Mouse (Mus musculus): ENCODE data around the gene Ttyh1. TPM values are rescaled to one million over a fixed set of nuclear protein-coding genes. Genes with fewer than 3 reads are reported as not detected.

Gene Ttyh1
- polyA plus RNA-seq, 1 experiment from 2014 or later: 1.1 TPM

DNA sequence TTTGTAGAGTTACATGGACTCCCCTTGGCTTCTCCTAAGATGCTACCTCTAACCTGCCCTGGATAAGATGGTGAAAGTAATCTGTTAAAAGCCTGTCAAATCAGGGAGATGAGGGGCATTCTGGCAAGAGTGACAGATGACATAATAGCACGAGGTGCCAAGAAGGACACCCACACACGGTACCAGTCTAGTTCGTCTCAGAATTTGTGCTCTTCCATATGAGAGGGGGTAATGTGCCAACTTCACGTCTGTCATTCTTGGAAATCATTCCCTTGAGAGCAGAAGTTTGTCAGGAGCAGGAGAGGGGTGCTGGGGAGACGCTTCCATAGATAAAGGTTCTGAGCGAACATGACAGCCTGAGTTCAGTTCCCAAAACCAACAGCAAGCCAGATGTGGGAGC, 35.0 kb upstream of the Ttyh1 start:
- DNase-seq (ENCODE audit: low spot score): no peak
- no peak overlapping the region for H3K27ac ChIP-seq (ENCODE audit: low read length)
- no peak overlapping the region for H3K4me3 ChIP-seq (ENCODE audit: low read depth, low read length)
- no peaks in the 10 kb centered on the region for H3K4me1 ChIP-seq (ENCODE audit: insufficient read depth, low read depth, low read length)
- no peak overlapping the region for H3K9ac ChIP-seq (replicated peaks; ENCODE audit: low read depth)
- ATAC-seq: no peak
- H3K9me3 ChIP-seq (ENCODE audit: low read length): no peaks in the 10 kb centered on the region
- H3K27me3 ChIP-seq (replicated peaks; ENCODE audit: insufficient read depth, low read length): no peaks in the 10 kb centered on the region
- H3K4me2 ChIP-seq (replicated peaks; ENCODE audit: low read depth, low read length): no peak overlapping the region
- no peak for TF ChIP-seq EP300 (IDR thresholded peaks at IDR 0.05)
- WGBS: 65% methylated on average over 6 of the region's 6 CpGs
- no peaks in the 10 kb centered on the region for H3K36me3 ChIP-seq (ENCODE audit: insufficient read depth, low read length)

DNA sequence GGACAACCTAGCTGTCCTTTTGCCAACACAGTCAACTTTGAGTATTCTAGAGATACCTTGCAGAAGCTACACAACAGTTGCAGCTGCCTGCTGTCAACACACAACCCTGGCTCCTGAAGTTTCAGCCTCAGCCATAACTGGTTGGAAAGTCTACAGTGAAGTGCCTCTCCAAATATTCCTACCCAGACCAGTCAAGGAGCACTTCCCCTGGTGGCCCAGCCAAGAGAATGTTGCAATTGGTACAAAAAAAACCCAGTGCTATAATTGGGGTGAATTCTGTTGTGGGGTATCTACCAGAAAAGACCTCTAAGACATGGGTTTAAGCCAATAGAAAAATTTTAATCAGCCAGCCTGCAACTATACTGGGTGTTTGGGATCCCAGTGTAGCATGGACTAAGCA, 33.6 kb upstream of the Ttyh1 start:
- ATAC-seq (no peak), DNase-seq (ENCODE audit: low spot score) (no peak)
- no peak overlapping the region for H3K4me2 ChIP-seq (replicated peaks; ENCODE audit: low read depth, low read length)

DNA sequence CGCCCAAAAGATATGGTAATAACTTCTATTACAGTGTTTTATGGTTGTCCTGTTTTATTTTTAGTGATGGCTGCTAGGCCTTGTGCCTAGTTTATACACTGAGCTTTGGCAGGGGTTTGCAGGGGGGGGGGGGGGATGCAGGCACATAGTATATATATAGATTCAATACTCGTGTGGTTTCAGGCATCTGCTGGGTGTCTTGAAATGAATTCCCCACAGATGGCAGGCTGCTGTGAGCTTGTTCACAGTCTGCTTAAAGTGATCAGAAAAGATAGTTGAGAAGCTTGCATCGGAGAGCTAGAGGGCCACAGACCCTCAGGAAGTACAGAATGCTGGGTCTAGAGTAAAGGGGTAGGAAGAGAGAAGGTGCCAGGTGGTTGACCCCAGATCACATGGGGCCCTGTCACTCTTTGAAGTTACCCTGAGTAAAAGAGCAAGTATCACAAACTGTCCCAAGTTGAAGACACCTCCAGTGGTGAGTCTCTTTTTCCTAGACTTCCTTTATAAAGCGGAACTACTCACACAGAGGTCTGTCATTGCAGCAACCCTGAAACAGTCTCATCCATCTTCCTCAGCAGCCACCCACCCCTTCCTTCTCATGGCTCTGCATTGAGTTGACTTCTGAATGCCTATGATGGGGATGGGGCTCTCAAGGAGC, 31.8 kb upstream of the Ttyh1 start:
- H3K27me3 ChIP-seq (replicated peaks; ENCODE audit: insufficient read depth, low read length): no peaks in the 10 kb centered on the region
- ATAC-seq (no peak), DNase-seq (ENCODE audit: low spot score) (no peak)
- TF ChIP-seq CTCF (IDR thresholded peaks at IDR 0.05) (no peak), EP300 (IDR thresholded peaks at IDR 0.05) (no peak)
- WGBS: 67% methylated on average over 4 of the region's 4 CpGs
- no peak overlapping the region for H3K4me2 ChIP-seq (replicated peaks; ENCODE audit: low read depth, low read length)
- no peak overlapping the region for H3K4me3 ChIP-seq (ENCODE audit: low read depth, low read length)
- H3K4me1 ChIP-seq (ENCODE audit: insufficient read depth, low read depth, low read length): no peaks in the 10 kb centered on the region
- H3K9me3 ChIP-seq (ENCODE audit: low read length): no peaks in the 10 kb centered on the region
- no peak overlapping the region for H3K27ac ChIP-seq (ENCODE audit: low read length)
- no peaks in the 10 kb centered on the region for H3K36me3 ChIP-seq (ENCODE audit: insufficient read depth, low read length)
- H3K9ac ChIP-seq (replicated peaks; ENCODE audit: low read depth): no peak overlapping the region

More for the DNA sequence above, 33.6 kb upstream of the Ttyh1 start:
- TF ChIP-seq EP300 (IDR thresholded peaks at IDR 0.05) (no peak), CTCF (IDR thresholded peaks at IDR 0.05) (no peak)
- no peaks in the 10 kb centered on the region for H3K27me3 ChIP-seq (replicated peaks; ENCODE audit: insufficient read depth, low read length)
- no peaks in the 10 kb centered on the region for H3K36me3 ChIP-seq (ENCODE audit: insufficient read depth, low read length)
- H3K4me3 ChIP-seq (ENCODE audit: low read depth, low read length): no peak overlapping the region
- H3K27ac ChIP-seq (ENCODE audit: low read length): no peak overlapping the region
- H3K9ac ChIP-seq (replicated peaks; ENCODE audit: low read depth): no peak overlapping the region
- no peaks in the 10 kb centered on the region for H3K9me3 ChIP-seq (ENCODE audit: low read length)
- H3K4me1 ChIP-seq (ENCODE audit: insufficient read depth, low read depth, low read length): no peaks in the 10 kb centered on the region

DNA sequence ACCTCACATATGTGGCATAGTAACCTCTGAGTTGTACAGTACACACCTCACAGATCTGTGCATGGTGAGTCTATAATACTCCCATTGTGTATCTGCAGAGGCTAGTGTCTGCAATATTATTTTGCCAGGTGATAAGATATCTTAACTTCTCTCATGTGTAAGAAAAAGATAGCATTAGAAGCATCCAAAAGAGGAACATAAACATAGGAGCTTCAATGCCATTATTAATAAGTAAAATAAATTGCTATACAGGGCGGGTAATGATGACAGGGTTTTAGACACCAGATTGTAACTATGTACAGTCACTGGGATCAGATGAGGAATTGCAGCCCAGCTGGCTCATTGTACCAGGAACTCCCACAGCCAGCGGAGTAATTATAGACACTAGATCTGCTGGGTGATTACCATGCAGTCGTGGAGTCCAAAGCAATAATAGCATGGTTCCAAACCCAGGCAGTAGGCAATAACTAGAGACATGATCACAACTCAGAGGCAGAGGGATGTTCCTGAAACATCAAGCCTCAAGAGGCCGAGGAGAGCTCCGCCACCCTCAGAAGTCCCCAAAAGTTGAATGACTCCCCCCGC, 31.2 kb upstream of the Ttyh1 start:
- H3K27ac ChIP-seq (ENCODE audit: low read length): no peak overlapping the region
- no peak for DNase-seq (ENCODE audit: low spot score)
- no peak overlapping the region for H3K9ac ChIP-seq (replicated peaks; ENCODE audit: low read depth)
- no peaks in the 10 kb centered on the region for H3K36me3 ChIP-seq (ENCODE audit: insufficient read depth, low read length)
- H3K9me3 ChIP-seq (ENCODE audit: low read length): no peaks in the 10 kb centered on the region
- no peaks in the 10 kb centered on the region for H3K27me3 ChIP-seq (replicated peaks; ENCODE audit: insufficient read depth, low read length)
- TF ChIP-seq CTCF (IDR thresholded peaks at IDR 0.05): no peak
- TF ChIP-seq EP300 (IDR thresholded peaks at IDR 0.05): no peak
- ATAC-seq: no peak
- H3K4me3 ChIP-seq (ENCODE audit: low read depth, low read length): no peak overlapping the region
- WGBS: 77% methylated on average over 6 of the region's 6 CpGs
- no peak overlapping the region for H3K4me2 ChIP-seq (replicated peaks; ENCODE audit: low read depth, low read length)
- H3K4me1 ChIP-seq (ENCODE audit: insufficient read depth, low read depth, low read length): no peaks in the 10 kb centered on the region

DNA sequence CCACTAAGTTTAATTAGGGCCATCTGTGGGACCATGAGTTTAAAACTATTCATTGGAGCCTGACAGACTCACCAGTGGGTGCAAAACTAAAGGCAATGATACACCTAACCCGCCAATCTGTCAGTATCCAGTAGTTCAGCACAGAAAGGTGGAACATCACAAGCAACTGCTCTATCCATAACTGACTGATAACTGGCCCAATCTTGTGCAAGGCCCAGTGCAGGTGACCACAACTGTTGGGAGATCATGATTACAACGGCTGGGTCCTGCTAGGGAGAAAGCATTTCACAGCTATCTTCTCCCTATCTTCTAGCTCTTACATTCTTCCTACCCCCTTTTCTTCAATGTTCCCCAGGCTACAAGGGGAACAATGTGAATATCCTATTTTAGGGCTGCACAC, 30.5 kb upstream of the Ttyh1 start:
- TF ChIP-seq CTCF (IDR thresholded peaks at IDR 0.05) (no peak), EP300 (IDR thresholded peaks at IDR 0.05) (no peak)
- H3K4me1 ChIP-seq (ENCODE audit: insufficient read depth, low read depth, low read length): no peaks in the 10 kb centered on the region
- no peak overlapping the region for H3K4me3 ChIP-seq (ENCODE audit: low read depth, low read length)
- WGBS: 68% methylated on average over 2 of the region's 2 CpGs
- H3K36me3 ChIP-seq (ENCODE audit: insufficient read depth, low read length): no peaks in the 10 kb centered on the region
- H3K9me3 ChIP-seq (ENCODE audit: low read length): no peaks in the 10 kb centered on the region
- no peak overlapping the region for H3K27ac ChIP-seq (ENCODE audit: low read length)
- H3K4me2 ChIP-seq (replicated peaks; ENCODE audit: low read depth, low read length): no peak overlapping the region
- H3K9ac ChIP-seq (replicated peaks; ENCODE audit: low read depth): no peak overlapping the region
- ATAC-seq (no peak), DNase-seq (ENCODE audit: low spot score) (no peak)
- H3K27me3 ChIP-seq (replicated peaks; ENCODE audit: insufficient read depth, low read length): no peaks in the 10 kb centered on the region

DNA sequence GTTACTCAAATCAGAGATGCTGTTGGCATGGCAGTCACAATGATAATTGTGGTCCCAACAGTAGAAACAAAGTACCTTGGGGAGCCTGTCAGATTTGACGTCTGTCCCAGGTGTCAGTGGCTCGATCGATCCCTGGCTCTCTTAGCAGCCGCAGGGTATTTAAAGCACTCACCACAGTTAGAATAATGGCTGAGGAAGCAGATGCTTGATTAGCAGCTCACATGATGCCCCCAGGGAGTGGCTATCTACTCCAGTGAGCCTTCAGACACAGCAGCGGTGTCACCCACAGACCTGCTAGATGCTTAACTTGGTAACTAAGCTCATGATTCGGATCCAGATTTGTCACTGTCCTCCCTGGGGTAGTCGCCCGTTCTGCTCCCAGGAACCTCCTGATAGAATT, 28.0 kb upstream of the Ttyh1 start:
- no peak for DNase-seq (ENCODE audit: low spot score)
- Histone ChIP-seq H3K36me3 (ENCODE audit: insufficient read depth, low read length) (no peaks in the 10 kb centered on the region), H3K4me3 (ENCODE audit: low read depth, low read length) (no peak overlapping the region), H3K27me3 (replicated peaks; ENCODE audit: insufficient read depth, low read length) (no peaks in the 10 kb centered on the region), H3K9me3 (ENCODE audit: low read length) (no peaks in the 10 kb centered on the region), H3K9ac (replicated peaks; ENCODE audit: low read depth) (no peak overlapping the region), H3K4me1 (ENCODE audit: insufficient read depth, low read depth, low read length) (no peaks in the 10 kb centered on the region), H3K4me2 (replicated peaks; ENCODE audit: low read depth, low read length) (no peak overlapping the region), H3K27ac (ENCODE audit: low read length) (no peak overlapping the region)
- TF ChIP-seq CTCF (IDR thresholded peaks at IDR 0.05): no peak
- TF ChIP-seq EP300 (IDR thresholded peaks at IDR 0.05): no peak
- 49% methylated on average over 8 of the region's 8 CpGs for WGBS
- no peak for ATAC-seq
